Comparison of ENCODE assay signal across 22 mouse cellular contexts in the genomic region with DNA sequence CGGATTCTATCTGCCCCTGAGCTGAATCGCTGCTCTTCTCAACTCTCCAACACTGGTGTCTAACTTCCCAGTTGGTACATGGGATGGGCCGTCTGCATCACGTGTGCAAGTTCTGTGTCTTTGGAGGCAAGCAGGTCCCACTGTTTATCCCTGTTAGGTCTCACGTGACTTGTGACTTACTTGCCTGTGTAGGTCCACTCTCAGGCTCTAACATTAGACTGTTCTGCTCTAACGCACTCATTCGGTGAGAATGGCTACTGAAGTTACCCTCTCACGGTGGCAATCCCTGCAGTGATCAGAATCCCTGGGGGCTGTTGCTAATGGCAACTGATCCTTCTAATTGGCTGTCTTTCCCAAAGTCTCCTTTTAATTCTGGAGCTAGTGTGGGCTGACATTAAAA. TPM values are rescaled to one million over a fixed set of nuclear protein-coding genes. Genes with fewer than 3 reads are reported as not detected.
DNase-seq lines count a peak whose midpoint lies in the region; ATAC-seq and TF ChIP-seq lines count a peak whose summit lies in the region.
"Had no signal": no experiment of that assay in that cellular context is flagged by ENCODE, and none has a peak within 500 bp of the region (broad histone marks: within the 10 kb centered on the region; RNA-seq: fewer than 3 reads in every experiment).

No protein-coding gene starts in this region.

- no peaks in the 10 kb centered on the region for H3K9me3 ChIP-seq in forebrain, embryonic 11.5 days (ENCODE audit: control insufficient read depth, low read length)
- H3K9me3 ChIP-seq in forebrain, embryonic 12.5 days = no peaks in the 10 kb centered on the region
- no peaks in the 10 kb centered on the region for H3K9me3 ChIP-seq in midbrain, postnatal 0 days (ENCODE audit: low read length)
- H3K9me3 ChIP-seq in midbrain, embryonic 11.5 days (ENCODE audit: control insufficient read depth, low read length) = no peaks in the 10 kb centered on the region
- H3K9me3 ChIP-seq: embryonic facial prominence, embryonic 12.5 days; forebrain, embryonic 15.5 days; hindbrain, embryonic 10.5 days; intestine, embryonic 15.5 days had no signal

- ATAC-seq in forebrain, embryonic 11.5 days (replicated peaks; ENCODE audit: low FRiP score) = peak; percentile 60
- no peak for ATAC-seq in forebrain, embryonic 12.5 days (ENCODE audit: low FRiP score)
- ATAC-seq in midbrain, postnatal 0 days (ENCODE audit: low FRiP score) = 0 out of 2 replicates have a peak, but pooled peaks have one; percentile 15
- no peak for ATAC-seq in midbrain, embryonic 11.5 days (ENCODE audit: low FRiP score)
- ATAC-seq: forebrain, embryonic 15.5 days; intestine, embryonic 15.5 days had no signal

- H3K36me3 ChIP-seq in forebrain, embryonic 11.5 days (ENCODE audit: control insufficient read depth, insufficient read depth, low read length) = no peaks in the 10 kb centered on the region
- no peaks in the 10 kb centered on the region for H3K36me3 ChIP-seq in forebrain, embryonic 12.5 days (replicated peaks)
- no peaks in the 10 kb centered on the region for H3K36me3 ChIP-seq in midbrain, postnatal 0 days (ENCODE audit: insufficient read depth, low read length)
- H3K36me3 ChIP-seq in midbrain, embryonic 11.5 days (ENCODE audit: control insufficient read depth, insufficient read depth, low read length) = no peaks in the 10 kb centered on the region
- H3K36me3 ChIP-seq: embryonic facial prominence, embryonic 12.5 days; forebrain, embryonic 15.5 days; hindbrain, embryonic 10.5 days; intestine, embryonic 15.5 days had no signal

- intact Hi-C loops in left cerebral cortex, adult 2 months (cut with DNase I) = no loop called here

- DNase-seq in forebrain, embryonic 11.5 days (ENCODE audit: low spot score) = no peak
- no peak for DNase-seq in midbrain, postnatal 0 days (ENCODE audit: low spot score)
- DNase-seq in midbrain, embryonic 11.5 days (ENCODE audit: low spot score, missing footprints) = no peak
- DNase-seq in R1 (ENCODE audit: low read depth, low spot score) = peak; percentile 24
- peak; percentile 31 for DNase-seq in brain, embryonic 14.5 days (ENCODE audit: low read depth)
- DNase-seq in kidney, postnatal 14 days = no peak
- no peak for DNase-seq in left cerebral cortex, adult 2 months (ENCODE audit: extremely low spot score in 1 of 2, low spot score in 2 of 2)
- DNase-seq: adrenal gland, adult 8-10 months; adrenal gland, postnatal 36 days; cerebellum, adult 18-20 months; cerebellum, postnatal 10 days; embryo, embryonic 11 days; gastrocnemius, postnatal 10 days; heart, adult 2 months had no signal

- no peak for TF ChIP-seq POLR2A in brain, embryonic 14.5 days (IDR thresholded peaks at IDR 0.05; ENCODE audit: borderline replicate concordance, extremely low read depth, insufficient read depth, insufficient read length, poor library complexity, severe bottlenecking)

- no peak overlapping the region for H3K9ac ChIP-seq in forebrain, embryonic 11.5 days (ENCODE audit: low read length)
- no peak overlapping the region for H3K9ac ChIP-seq in forebrain, embryonic 12.5 days
- H3K9ac ChIP-seq in midbrain, postnatal 0 days (replicated peaks; ENCODE audit: low read length, poor library complexity, severe bottlenecking) = no peak overlapping the region
- H3K9ac ChIP-seq in midbrain, embryonic 11.5 days (ENCODE audit: low read length) = no peak overlapping the region
- H3K9ac ChIP-seq: embryonic facial prominence, embryonic 12.5 days; forebrain, embryonic 15.5 days; hindbrain, embryonic 14.5 days; intestine, embryonic 15.5 days had no signal

- H3K4me1 ChIP-seq in forebrain, embryonic 11.5 days (replicated peaks; ENCODE audit: control insufficient read depth, insufficient read depth, low read length) = peaks cover 4% of the 10 kb centered on the region; the same call in 1 of the 2 replicates
- peaks cover 19% of the 10 kb centered on the region for H3K4me1 ChIP-seq in forebrain, embryonic 12.5 days
- H3K4me1 ChIP-seq in midbrain, postnatal 0 days (ENCODE audit: insufficient read depth, low read length) = peaks cover 4% of the 10 kb centered on the region; the same call in 1 of the 2 replicates
- H3K4me1 ChIP-seq in midbrain, embryonic 11.5 days (ENCODE audit: control insufficient read depth, insufficient read depth, low read length) = 0 out of 2 replicates have a peak, but pooled peaks cover 4% of the 10 kb centered on the region

- H3K4me2 ChIP-seq in forebrain, embryonic 11.5 days (ENCODE audit: low read depth, low read length, severe bottlenecking) = no peak overlapping the region
- no peak overlapping the region for H3K4me2 ChIP-seq in forebrain, embryonic 12.5 days
- no peak overlapping the region for H3K4me2 ChIP-seq in midbrain, postnatal 0 days (ENCODE audit: low read depth, low read length, poor library complexity, severe bottlenecking)
- no peak overlapping the region for H3K4me2 ChIP-seq in midbrain, embryonic 11.5 days
- H3K4me2 ChIP-seq: embryonic facial prominence, embryonic 12.5 days; forebrain, embryonic 15.5 days; heart, embryonic 11.5 days; hindbrain, embryonic 14.5 days; intestine, embryonic 15.5 days had no signal

- TF ChIP-seq CTCF in midbrain, postnatal 0 days (IDR thresholded peaks at IDR 0.05) = no peak
- no peak for TF ChIP-seq CTCF in brain, embryonic 14.5 days (IDR thresholded peaks at IDR 0.05; ENCODE audit: borderline replicate concordance, extremely low read depth, insufficient read depth, insufficient read length)
- no peak for TF ChIP-seq CTCF in left cerebral cortex, adult 2 months (IDR thresholded peaks at IDR 0.05)

- H3K27me3 ChIP-seq in forebrain, embryonic 11.5 days (ENCODE audit: control insufficient read depth, insufficient read depth, low read length) = no peaks in the 10 kb centered on the region
- peaks cover 3% of the 10 kb centered on the region; the same call in 1 of the 2 replicates for H3K27me3 ChIP-seq in forebrain, embryonic 12.5 days
- no peaks in the 10 kb centered on the region for H3K27me3 ChIP-seq in midbrain, postnatal 0 days (ENCODE audit: insufficient read depth, low read length)
- no peaks in the 10 kb centered on the region for H3K27me3 ChIP-seq in midbrain, embryonic 11.5 days (ENCODE audit: control insufficient read depth, insufficient read depth, low read length)
- H3K27me3 ChIP-seq: CH12.LX; embryonic facial prominence, embryonic 12.5 days; forebrain, embryonic 15.5 days; intestine, embryonic 15.5 days had no signal

- H3K27ac ChIP-seq in forebrain, embryonic 11.5 days (ENCODE audit: low read depth, low read length) = no peak overlapping the region
- H3K27ac ChIP-seq in forebrain, embryonic 12.5 days = no peak overlapping the region
- H3K27ac ChIP-seq in midbrain, postnatal 0 days (ENCODE audit: low read depth, low read length) = no peak overlapping the region
- H3K27ac ChIP-seq in midbrain, embryonic 11.5 days (ENCODE audit: low read depth, low read length) = no peak overlapping the region
- H3K27ac ChIP-seq in left cerebral cortex, adult 2 months = no peak overlapping the region
- H3K27ac ChIP-seq: embryonic facial prominence, embryonic 12.5 days; forebrain, embryonic 15.5 days; heart, adult 2 months; hindbrain, embryonic 10.5 days; hindbrain, embryonic 14.5 days; intestine, embryonic 15.5 days had no signal

- H3K4me3 ChIP-seq in forebrain, embryonic 11.5 days (ENCODE audit: low read depth, low read length) = no peak overlapping the region
- no peak overlapping the region for H3K4me3 ChIP-seq in forebrain, embryonic 12.5 days (replicated peaks)
- H3K4me3 ChIP-seq in midbrain, postnatal 0 days (ENCODE audit: low read depth, low read length) = no peak overlapping the region
- H3K4me3 ChIP-seq in midbrain, embryonic 11.5 days (ENCODE audit: low read depth, low read length) = no peak overlapping the region
- H3K4me3 ChIP-seq in left cerebral cortex, adult 2 months = no peak overlapping the region
- H3K4me3 ChIP-seq: embryonic facial prominence, embryonic 12.5 days; forebrain, embryonic 15.5 days; heart, adult 2 months; hindbrain, embryonic 10.5 days; intestine, embryonic 15.5 days had no signal

- 45% methylated on average over 8 of the region's 8 CpGs for WGBS in forebrain, embryonic 11.5 days
- 41% methylated on average over 8 of the region's 8 CpGs for WGBS in forebrain, embryonic 12.5 days
- WGBS in midbrain, postnatal 0 days = 44% methylated on average over 8 of the region's 8 CpGs
- WGBS in midbrain, embryonic 11.5 days = 41% methylated on average over 8 of the region's 8 CpGs

RNA-seq across cellular contexts. Expression of gene Otulinl, which starts 9.1 kb away (rescaled TPM):
- 9.2 and 9.4 TPM in 2 replicates for polyA plus RNA-seq in forebrain, embryonic 11.5 days (2014; fragmentation: Nextera tagmentation; extraction: Ambion mirVana)
- 5.8 and 6.5 TPM in 2 replicates for polyA plus RNA-seq in forebrain, embryonic 12.5 days (2016; fragmentation: Nextera tagmentation; extraction: Ambion mirVana)
- 6.2 and 6.4 TPM in 2 replicates for total RNA-seq in midbrain, postnatal 0 days (2014; rRNA removed)
- 13.0 and 14.9 TPM in 2 replicates for polyA plus RNA-seq in midbrain, postnatal 0 days (2015; fragmentation: Nextera tagmentation; extraction: Ambion mirVana)
- polyA plus RNA-seq in midbrain, embryonic 11.5 days (2014; fragmentation: Nextera tagmentation; extraction: Ambion mirVana) = 6.1 and 7.5 TPM in 2 replicates
- 3.6 and 4.9 TPM in 2 replicates for polyA plus RNA-seq in brain, embryonic 14.5 days (2012; rRNA removed)
- 10 to 100 TPM; 21.1 to 30.0 TPM for total RNA-seq in left cerebral cortex, adult 2 months (2021)

RNA-seq across cellular contexts. Expression of gene Otulin, which starts 41.8 kb away (rescaled TPM):
- 35.7 and 44.0 TPM in 2 replicates for polyA plus RNA-seq in forebrain, embryonic 11.5 days (2014; fragmentation: Nextera tagmentation; extraction: Ambion mirVana)
- 32.5 and 32.7 TPM in 2 replicates for polyA plus RNA-seq in forebrain, embryonic 12.5 days (2016; fragmentation: Nextera tagmentation; extraction: Ambion mirVana)
- 17.8 and 24.7 TPM in 2 replicates for total RNA-seq in midbrain, postnatal 0 days (2014; rRNA removed)
- 19.6 and 23.9 TPM in 2 replicates for polyA plus RNA-seq in midbrain, postnatal 0 days (2015; fragmentation: Nextera tagmentation; extraction: Ambion mirVana)
- 33.3 and 34.0 TPM in 2 replicates for polyA plus RNA-seq in midbrain, embryonic 11.5 days (2014; fragmentation: Nextera tagmentation; extraction: Ambion mirVana)
- polyA plus RNA-seq in brain, embryonic 14.5 days (2012; rRNA removed) = 23.7 and 24.2 TPM in 2 replicates
- total RNA-seq in left cerebral cortex, adult 2 months (2021) = 10 to 100 TPM; 18.8 to 21.4 TPM

Comparison
In these comparisons a context has a peak if more than half of its experiments do, and no peak if none do; other contexts are left out.
1. ATAC-seq: peak in forebrain, embryonic 11.5 days (single experiment) and midbrain, postnatal 0 days (single experiment); none in forebrain, embryonic 12.5 days (single experiment) and midbrain, embryonic 11.5 days (single experiment).
2. DNase-seq: peak in R1 (single experiment) and brain, embryonic 14.5 days (single experiment); none in forebrain, embryonic 11.5 days (single experiment), midbrain, postnatal 0 days (single experiment), midbrain, embryonic 11.5 days (single experiment), kidney, postnatal 14 days (single experiment) and left cerebral cortex, adult 2 months (0 of 2).